12 mouse cellular contexts compared by ENCODE assay signal in genomic region chr3:21606846-21607245, GRCm38 (mm10).
"Had no signal": no experiment of that assay in that cellular context is flagged by ENCODE, and none has a peak within 500 bp of the region (broad histone marks: within the 10 kb centered on the region; RNA-seq: fewer than 3 reads in every experiment).

No protein-coding gene starts in this region.

- DNase-seq: left cerebral cortex, postnatal 4 days; liver; liver, embryonic 13.5 days; liver, postnatal 0 days; lung, adult 18-20 months; lung, adult 2 months; lung, embryonic 14.5 days; lung, postnatal 10 days; lung, postnatal 14 days; lung, postnatal 36 days; lung, postnatal 4 days; midbrain, embryonic 14.5 days had no signal
